Mouse (Mus musculus) thymus, adult 2 months (tissue): ENCODE data around the gene Josd1. TPM values are rescaled to one million over a fixed set of nuclear protein-coding genes. Genes with fewer than 3 reads are reported as not detected.
A peak's percentile ranks its signal among the peaks of the same experiment; 100 is the strongest.

Experiments
- DNase-seq: peaks from one replicate; pipeline ENCODE4 v3.0.0; 2021
- H3K27ac ChIP-seq: fragments of 200-500 bp; 2 replicates; pipeline ENCODE4 v1.5.1; 2012; ENCODE audit warnings: low read length, control low read depth; ENCODE audit not compliant: control insufficient read depth, insufficient read depth
- H3K27me3 ChIP-seq: fragments of 200-500 bp; 2 replicates; pipeline ENCODE4 v1.6.1; 2012; ENCODE audit warnings: mild to moderate bottlenecking, low read length, moderate library complexity, mixed read lengths; ENCODE audit not compliant: control insufficient read depth, insufficient read depth
- H3K36me3 ChIP-seq: fragments of 200-500 bp; 2 replicates; pipeline ENCODE4 v1.6.1; 2012; ENCODE audit warnings: mild to moderate bottlenecking, low read length, moderate library complexity; ENCODE audit not compliant: control insufficient read depth, insufficient read depth
- H3K4me1 ChIP-seq: fragments of 200-500 bp; replicated peaks from 2 replicates; pipeline ENCODE4 v1.6.1; 2012; ENCODE audit warnings: low read length; ENCODE audit not compliant: control insufficient read depth, insufficient read depth
- H3K4me3 ChIP-seq: fragments of 200-500 bp; 2 replicates; pipeline ENCODE4 v1.5.1; 2012; ENCODE audit warnings: mild to moderate bottlenecking, low read length, control low read depth, moderate library complexity; ENCODE audit not compliant: control insufficient read depth, insufficient read depth
- CTCF ChIP-seq: fragments of 200-500 bp; IDR thresholded peaks from 2 replicates; pipeline ENCODE4 v1.5.1; 2012; ENCODE audit warnings: mild to moderate bottlenecking, control low read depth, low read length, moderate library complexity, borderline replicate concordance; ENCODE audit not compliant: control insufficient read depth, poor library complexity, insufficient read depth; ENCODE audit errors: extremely low read depth
- POLR2A ChIP-seq: fragments of 200-500 bp; IDR thresholded peaks from 2 replicates; pipeline ENCODE4 v1.6.1; 2012; ENCODE audit warnings: mild to moderate bottlenecking, low read length, control low read depth, moderate library complexity; ENCODE audit not compliant: control insufficient read depth, poor library complexity, insufficient read depth; ENCODE audit errors: extremely low read depth
- WGBS: fragments of 180-500 bp; shearing (Covaris S2); methylation state at CpG from one replicate; pipeline ENCODE4 v1.1.7; 2018; 5-methylcytosine and 5-hydroxymethylcytosine counted together
- polyA plus RNA-seq: library from polyadenylated mRNA; depleted of rRNA; stranded (reverse); fragments of >200 nt; gene quantifications from 2 replicates; pipeline ENCODE4 v1.2.3, GENCODE M21; 2012; rRNA removed

Gene Josd1
- polyA plus RNA-seq, result 23.8 and 30.5 TPM in 2 replicates

- Histone ChIP-seq H3K36me3 (no peaks in the 10 kb centered on the region), H3K27me3 (no peaks in the 10 kb centered on the region), H3K27ac (peak within 1 kb of the TSS; percentile 89), H3K4me3 (peak within 1 kb of the TSS; percentile 93), H3K4me1 (peaks cover 24% of the 10 kb centered on the region)
- under 1% methylated on average over 72 of the region's 72 CpGs for WGBS
- peak; percentile 97 for DNase-seq
- TF ChIP-seq CTCF (peak; percentile 2; the same call in 1 of the 2 replicates), POLR2A (peak; percentile 99)
Measured at GRCm38 (mm10) chr15:79687646-79688267, at the start of gene Josd1. TSS of gene Josd1 (minus strand) at chr15:79687919.

- H3K36me3 ChIP-seq, result peaks cover 81% of the 10 kb centered on the region
- H3K4me3 ChIP-seq, result no peak overlapping the region
- H3K27ac ChIP-seq, result no peak overlapping the region
- WGBS, result 96% methylated on average over 8 of the region's 8 CpGs
- DNase-seq, result no peak
- peaks cover 22% of the 10 kb centered on the region for H3K4me1 ChIP-seq
- no peaks in the 10 kb centered on the region for H3K27me3 ChIP-seq
- TF ChIP-seq POLR2A, result no peak
- no peak for TF ChIP-seq CTCF
Measured at GRCm38 (mm10) chr15:79734311-79734710, 46.6 kb upstream of the Josd1 start.

- Histone ChIP-seq H3K4me1 (peaks cover 22% of the 10 kb centered on the region), H3K4me3 (no peak overlapping the region), H3K36me3 (peaks cover 85% of the 10 kb centered on the region), H3K27ac (no peak overlapping the region), H3K27me3 (no peaks in the 10 kb centered on the region)
- WGBS, result 88% methylated on average over 4 of the region's 4 CpGs
- DNase-seq, result no peak
- TF ChIP-seq POLR2A (no peak), CTCF (no peak)
Measured at GRCm38 (mm10) chr15:79733640-79734039, 45.9 kb upstream of the Josd1 start.

- Histone ChIP-seq H3K27ac (no peak overlapping the region), H3K4me3 (no peak overlapping the region), H3K36me3 (peaks cover 85% of the 10 kb centered on the region), H3K4me1 (peaks cover 22% of the 10 kb centered on the region), H3K27me3 (no peaks in the 10 kb centered on the region)
- DNase-seq, result no peak
- TF ChIP-seq POLR2A, result no peak
- TF ChIP-seq CTCF, result no peak
- 98% methylated on average over 8 of the region's 8 CpGs for WGBS
Measured at GRCm38 (mm10) chr15:79733192-79733591, 45.5 kb upstream of the Josd1 start.

- no peak overlapping the region for H3K27ac ChIP-seq
- H3K4me3 ChIP-seq, result no peak overlapping the region
- peaks cover 87% of the 10 kb centered on the region for H3K36me3 ChIP-seq
- no peaks in the 10 kb centered on the region for H3K27me3 ChIP-seq
- WGBS, result 95% methylated on average over 7 of the region's 7 CpGs
- DNase-seq, result no peak
- H3K4me1 ChIP-seq, result peaks cover 19% of the 10 kb centered on the region
- TF ChIP-seq POLR2A (no peak), CTCF (no peak)
Measured at GRCm38 (mm10) chr15:79731554-79731953, 43.8 kb upstream of the Josd1 start.

GRCm38 (mm10) chr15:79728731-79729388 is 41.1 kb upstream of the Josd1 start:
- Histone ChIP-seq H3K4me3 (no peak overlapping the region), H3K36me3 (peaks cover 91% of the 10 kb centered on the region), H3K27me3 (no peaks in the 10 kb centered on the region), H3K4me1 (peaks cover 11% of the 10 kb centered on the region), H3K27ac (peak overlapping the region; percentile 32; the same call in 1 of the 2 replicates)
- no peak for DNase-seq
- WGBS, result 48% methylated on average over 10 of the region's 10 CpGs
- no peak for TF ChIP-seq CTCF
- no peak for TF ChIP-seq POLR2A

GRCm38 (mm10) chr15:79728311-79728710 is 40.6 kb upstream of the Josd1 start:
- Histone ChIP-seq H3K27me3 (no peaks in the 10 kb centered on the region), H3K36me3 (peaks cover 87% of the 10 kb centered on the region), H3K4me1 (peaks cover 11% of the 10 kb centered on the region), H3K4me3 (no peak overlapping the region), H3K27ac (no peak overlapping the region; the same call in 1 of the 2 replicates)
- DNase-seq, result no peak
- WGBS, result 96% methylated on average over 5 of the region's 5 CpGs
- TF ChIP-seq POLR2A (no peak), CTCF (no peak)
